Mouse (Mus musculus) G1E (cell line): Measurements from ENCODE around the gene Krt6a. TPM values are rescaled to one million over a fixed set of nuclear protein-coding genes. Genes with fewer than 3 reads are reported as not detected.

ENCODE experiments used
- ATAC-seq: 2 replicates; pipeline ENCODE4 v1.8.0; 2016; ENCODE audit warnings: mild to moderate bottlenecking; ENCODE audit not compliant: insufficient number of reproducible peaks, poor library complexity, low FRiP score, severe bottlenecking; ENCODE audit errors: extremely low read depth
- DNase-seq: peaks from one replicate; pipeline ENCODE4 v3.0.0; 2012; ENCODE audit warnings: low spot score
- H3K27me3 ChIP-seq: 2 replicates; pipeline ENCODE4 v1.6.1; 2012; ENCODE audit warnings: mild to moderate bottlenecking, low read length, inconsistent platforms; ENCODE audit not compliant: insufficient read depth
- H3K36me3 ChIP-seq: replicated peaks from 2 replicates; pipeline ENCODE3; 2012; ENCODE audit warnings: mild to moderate bottlenecking, inconsistent platforms
- H3K4me1 ChIP-seq: 2 replicates; pipeline ENCODE4 v1.6.1; 2012; ENCODE audit warnings: low read depth, low read length, inconsistent platforms, mixed read lengths; ENCODE audit not compliant: insufficient read depth
- H3K4me3 ChIP-seq: 2 replicates; pipeline ENCODE4 v1.5.1; 2012; ENCODE audit warnings: low read depth, mild to moderate bottlenecking, inconsistent platforms, low read length, moderate library complexity, mixed read lengths
- H3K9me3 ChIP-seq: replicated peaks from 2 replicates; pipeline ENCODE4 v1.6.1; 2012; ENCODE audit warnings: inconsistent platforms
- CTCF ChIP-seq: IDR thresholded peaks from 2 replicates; pipeline ENCODE4 v1.5.1; 2012; ENCODE audit warnings: low read depth, low read length, inconsistent platforms, mixed read lengths
- GATA1 ChIP-seq: IDR thresholded peaks from 2 replicates; pipeline ENCODE4 v1.6.1; 2012; ENCODE audit warnings: borderline replicate concordance, low read length, inconsistent platforms, mixed read lengths
- GATA2 ChIP-seq: IDR thresholded peaks from 2 replicates; pipeline ENCODE4 v1.6.1; 2012; ENCODE audit warnings: low read depth, low read length, inconsistent platforms, borderline replicate concordance
- POLR2AphosphoS5 ChIP-seq: IDR thresholded peaks from 2 replicates; pipeline ENCODE4 v1.6.1; 2012; ENCODE audit warnings: low read depth, low read length, inconsistent platforms; ENCODE audit not compliant: insufficient replicate concordance
- TAL1 ChIP-seq: conservative IDR thresholded peaks from 2 replicates; pipeline ENCODE4 v1.6.1; 2012; ENCODE audit warnings: low read depth, low read length, inconsistent platforms, mixed read lengths
- polyA plus RNA-seq: library from polyadenylated mRNA; stranded (reverse); fragments of >175 nt; gene quantifications from 2 replicates; pipeline ENCODE4 v1.2.3, GENCODE M21; 2012
- total RNA-seq, 2 experiments: library from RNA; stranded (forward) in 1 of 2; stranded (reverse) in 1 of 2; fragments of 200-1000 nt in 1 of 2; fragments of >200 nt in 1 of 2; fragmentation: Nextera tagmentation in 1 of 2; gene quantifications; 2 replicates each; pipeline ENCODE4 v1.2.3; 2014 to 2017

The Krt6a gene
- total and polyA plus RNA-seq, 3 experiments, result not detected

DNA sequence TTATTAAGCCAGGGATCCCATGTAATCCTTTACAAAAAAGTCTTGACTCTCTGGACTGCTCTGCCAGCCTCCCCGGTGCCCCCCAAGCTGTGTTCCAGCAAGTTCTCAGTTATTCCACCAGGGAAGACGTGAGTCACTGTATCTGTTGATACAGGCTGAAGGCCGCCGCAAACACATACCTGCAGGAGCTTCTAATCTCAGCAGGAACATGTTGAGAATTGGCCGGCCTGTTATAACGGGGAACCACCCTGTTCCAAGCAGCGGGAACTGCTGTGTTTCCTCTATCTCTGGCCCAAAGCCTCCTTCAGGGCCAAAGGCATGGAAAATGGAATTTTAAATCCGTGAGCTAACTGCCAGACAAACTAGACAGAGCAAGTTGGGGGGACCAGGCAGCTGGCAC, 19.6 kb upstream of the Krt6a start:
- no peak for DNase-seq
- no peak for TF ChIP-seq GATA2
- no peak for TF ChIP-seq GATA1
- ATAC-seq, result no peak
- Histone ChIP-seq H3K36me3 (no peaks in the 10 kb centered on the region), H3K4me3 (no peak overlapping the region), H3K27me3 (no peaks in the 10 kb centered on the region), H3K9me3 (peaks cover 56% of the 10 kb centered on the region), H3K4me1 (no peaks in the 10 kb centered on the region)

DNA sequence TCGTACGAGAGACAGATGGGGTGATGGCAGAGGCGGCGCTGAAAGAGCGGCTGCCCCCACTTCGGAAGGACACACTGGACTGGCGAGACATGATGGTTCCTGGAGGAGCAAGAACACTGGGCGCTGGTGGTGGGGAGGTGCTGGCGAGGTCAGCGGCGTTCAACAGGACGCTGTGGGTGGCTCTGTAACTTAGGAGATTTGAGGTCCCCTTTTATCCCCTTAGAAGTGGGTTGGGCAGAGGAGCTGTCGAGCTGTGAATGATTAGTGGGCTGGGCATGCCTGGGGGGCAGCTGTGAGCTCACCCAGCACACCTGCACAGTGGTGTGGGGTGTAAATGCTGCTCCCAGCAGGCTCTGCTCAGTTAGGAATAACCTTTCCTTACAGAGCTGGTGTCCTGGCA, 18.6 kb upstream of the Krt6a start, which contains the start of gene Krt5:
Gene Krt5 (minus strand): TSS at position 179 of the 400 bp plus-strand sequence.
- no peak for ATAC-seq
- TF ChIP-seq GATA1, result no peak
- no peak for DNase-seq
- peaks cover 60% of the 10 kb centered on the region for H3K9me3 ChIP-seq
- no peaks in the 10 kb centered on the region for H3K36me3 ChIP-seq
- no peaks in the 10 kb centered on the region for H3K4me1 ChIP-seq
- no peaks in the 10 kb centered on the region for H3K27me3 ChIP-seq
- H3K4me3 ChIP-seq, result no peak within 1 kb of the TSS

DNA sequence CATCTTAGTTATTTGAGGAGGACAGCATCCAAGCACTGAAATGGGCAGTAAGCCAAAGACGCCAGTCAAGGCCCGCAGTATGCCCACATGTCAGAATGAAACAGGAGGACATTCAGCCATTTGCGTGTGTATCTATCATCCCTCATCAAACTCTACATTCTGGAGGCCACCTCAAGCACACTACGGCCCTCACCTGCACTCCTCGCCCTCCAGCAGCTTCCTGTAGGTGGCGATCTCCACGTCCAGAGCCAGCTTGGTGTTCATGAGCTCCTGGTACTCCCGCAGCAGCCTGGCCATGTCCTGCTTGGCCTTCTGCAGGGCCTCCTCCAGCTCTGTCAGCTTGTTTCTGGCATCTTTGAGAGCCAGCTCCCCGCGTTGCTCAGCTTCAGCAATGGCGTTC, 14.6 kb upstream of the Krt6a start:
- no peaks in the 10 kb centered on the region for H3K27me3 ChIP-seq
- no peak for TF ChIP-seq TAL1
- no peak for TF ChIP-seq CTCF
- TF ChIP-seq GATA2, result no peak
- no peak for TF ChIP-seq POLR2AphosphoS5
- TF ChIP-seq GATA1, result no peak
- peaks cover 63% of the 10 kb centered on the region for H3K9me3 ChIP-seq
- no peak overlapping the region for H3K4me3 ChIP-seq
- H3K36me3 ChIP-seq, result no peaks in the 10 kb centered on the region
- DNase-seq (no peak), ATAC-seq (no peak)
- no peaks in the 10 kb centered on the region for H3K4me1 ChIP-seq

DNA sequence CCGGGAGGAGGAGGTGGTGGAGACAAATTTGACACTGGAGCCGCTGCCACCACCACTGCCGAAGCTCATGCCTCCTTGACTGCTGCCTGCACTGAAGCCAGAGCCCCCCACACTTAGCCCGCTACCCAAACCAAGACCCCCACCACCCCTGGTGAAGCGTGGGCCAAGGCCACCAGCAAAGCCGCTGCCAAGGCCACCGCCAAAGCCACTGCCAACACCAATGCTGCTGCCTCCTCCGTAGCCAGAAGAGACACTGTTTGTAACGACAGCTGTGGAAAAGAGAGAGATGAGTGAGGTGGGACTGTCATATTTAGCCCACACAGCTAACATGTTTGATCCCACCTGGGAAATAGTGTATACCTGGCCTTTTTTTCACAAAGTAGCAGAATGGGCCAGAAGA, 13.3 kb upstream of the Krt6a start:
- no peak for ATAC-seq
- Histone ChIP-seq H3K36me3 (no peaks in the 10 kb centered on the region), H3K4me1 (no peaks in the 10 kb centered on the region), H3K4me3 (no peak overlapping the region), H3K9me3 (peaks cover 56% of the 10 kb centered on the region), H3K27me3 (no peaks in the 10 kb centered on the region)
- TF ChIP-seq POLR2AphosphoS5 (no peak), GATA2 (no peak), GATA1 (no peak), TAL1 (no peak), CTCF (no peak)
- DNase-seq, result no peak

DNA sequence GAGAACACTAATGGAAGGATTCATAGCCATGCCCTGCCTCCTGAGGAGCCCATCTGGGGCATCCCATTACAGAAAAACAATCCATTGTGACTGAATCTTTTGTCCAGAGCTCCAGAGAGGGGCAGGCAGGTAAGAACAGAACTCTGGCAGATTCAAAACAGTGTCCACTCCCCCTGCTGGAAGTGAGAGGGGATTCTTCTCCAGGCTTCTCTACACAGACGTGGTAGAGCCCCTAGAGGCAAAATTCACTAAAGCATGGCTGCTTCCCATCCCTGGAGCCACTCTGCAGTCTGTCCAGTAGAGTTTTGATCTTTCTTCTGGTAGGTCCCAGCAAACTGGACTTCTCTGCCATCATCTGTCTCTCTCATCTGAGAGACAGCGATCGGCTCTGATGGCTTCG, 10.0 kb upstream of the Krt6a start:
- no peak for DNase-seq
- no peaks in the 10 kb centered on the region for H3K27me3 ChIP-seq
- H3K9me3 ChIP-seq, result peaks cover 32% of the 10 kb centered on the region
- no peak for TF ChIP-seq POLR2AphosphoS5
- no peak for TF ChIP-seq TAL1
- TF ChIP-seq GATA1, result no peak
- no peak for TF ChIP-seq GATA2
- TF ChIP-seq CTCF, result no peak
- no peaks in the 10 kb centered on the region for H3K4me1 ChIP-seq
- no peak for ATAC-seq
- no peaks in the 10 kb centered on the region for H3K36me3 ChIP-seq
- H3K4me3 ChIP-seq, result no peak overlapping the region

DNA sequence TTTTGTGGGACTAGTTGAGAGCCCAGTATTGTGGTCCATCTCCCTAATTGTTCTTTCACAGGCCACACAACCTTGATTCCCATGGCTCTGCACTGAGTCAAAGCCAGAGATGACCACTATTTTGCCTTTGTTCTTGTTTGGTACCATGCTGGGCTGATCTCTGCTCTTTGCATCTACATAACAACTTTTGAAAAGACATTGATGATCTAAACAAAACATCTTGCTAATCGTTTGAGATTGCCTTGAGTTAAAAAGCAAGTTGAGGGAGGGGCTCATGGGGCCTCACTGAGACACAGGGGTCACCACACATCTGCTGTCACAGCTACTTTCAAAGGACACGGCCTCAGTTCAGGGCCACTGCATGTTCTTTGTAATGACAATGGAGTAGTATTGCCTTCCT, 8.3 kb upstream of the Krt6a start:
- no peaks in the 10 kb centered on the region for H3K4me1 ChIP-seq
- H3K4me3 ChIP-seq, result no peak overlapping the region
- TF ChIP-seq GATA1 (no peak), CTCF (no peak), GATA2 (no peak), TAL1 (no peak), POLR2AphosphoS5 (no peak)
- ATAC-seq (no peak), DNase-seq (no peak)
- H3K27me3 ChIP-seq, result no peaks in the 10 kb centered on the region
- peaks cover 25% of the 10 kb centered on the region for H3K9me3 ChIP-seq
- no peaks in the 10 kb centered on the region for H3K36me3 ChIP-seq

DNA sequence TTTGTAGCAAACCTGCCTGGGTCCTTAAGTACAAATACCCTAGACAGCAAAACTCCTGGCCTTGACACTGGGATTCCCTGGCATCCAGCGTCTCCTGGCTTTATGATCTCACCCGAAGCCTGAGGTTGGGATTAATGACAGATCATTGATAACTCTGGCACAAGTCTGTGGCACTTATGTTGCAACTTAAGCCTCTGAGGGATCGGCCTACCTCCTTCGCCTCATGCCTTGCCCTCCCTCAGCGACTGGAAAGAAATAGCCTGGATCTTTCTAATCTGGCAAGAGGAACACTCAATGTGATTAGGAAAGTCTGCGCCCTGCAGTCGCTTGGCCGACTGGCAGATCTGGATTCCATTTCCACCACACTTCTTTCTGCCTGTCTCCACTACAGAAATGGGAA, 5.8 kb upstream of the Krt6a start:
- DNase-seq (no peak), ATAC-seq (no peak)
- H3K27me3 ChIP-seq, result no peaks in the 10 kb centered on the region
- H3K9me3 ChIP-seq, result peaks cover 30% of the 10 kb centered on the region
- H3K4me1 ChIP-seq, result no peaks in the 10 kb centered on the region
- no peaks in the 10 kb centered on the region for H3K36me3 ChIP-seq
- TF ChIP-seq GATA1, result no peak
- TF ChIP-seq POLR2AphosphoS5, result no peak
- TF ChIP-seq CTCF, result no peak
- H3K4me3 ChIP-seq, result no peak overlapping the region
